ENCODE assay signal across 28 mouse cellular contexts in the genomic region with DNA sequence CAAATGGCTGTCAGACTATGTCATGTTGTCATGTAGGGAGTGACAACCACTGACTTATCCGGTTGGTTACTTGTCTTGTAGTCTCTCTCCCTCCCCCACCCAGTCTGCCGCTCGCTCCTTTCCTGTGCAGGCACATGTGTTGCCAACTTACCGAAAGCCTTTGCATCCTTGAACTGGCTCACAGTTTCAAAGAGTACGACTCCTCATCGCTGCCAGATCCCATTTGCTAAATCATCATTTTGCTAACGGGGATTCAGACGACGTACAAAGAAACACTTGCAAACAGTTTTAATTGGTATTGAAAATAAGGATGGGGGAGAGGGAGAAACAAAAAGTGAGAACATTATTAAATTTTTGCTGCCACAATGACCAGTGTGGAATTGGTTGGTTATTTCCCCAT.
DNase-seq lines count a peak whose midpoint lies in the region; ATAC-seq and TF ChIP-seq lines count a peak whose summit lies in the region.
"Had no signal": no experiment of that assay in that cellular context is flagged by ENCODE, and none has a peak within 500 bp of the region (broad histone marks: within the 10 kb centered on the region; RNA-seq: fewer than 3 reads in every experiment).

No protein-coding gene starts in this region.

- 93% methylated on average over 9 of the region's 9 CpGs for WGBS in midbrain, embryonic 11.5 days
- WGBS in midbrain, embryonic 15.5 days = 80% methylated on average over 9 of the region's 9 CpGs

- H3K9me3 ChIP-seq in midbrain, embryonic 11.5 days (ENCODE audit: control insufficient read depth, low read length) = no peaks in the 10 kb centered on the region
- H3K9me3 ChIP-seq in midbrain, embryonic 15.5 days = no peaks in the 10 kb centered on the region
- H3K9me3 ChIP-seq: embryonic facial prominence, embryonic 10.5 days; embryonic facial prominence, embryonic 13.5 days; forebrain, embryonic 10.5 days; forebrain, embryonic 13.5 days; hindbrain, embryonic 12.5 days; hindbrain, embryonic 15.5 days; intestine, embryonic 15.5 days had no signal

- TF ChIP-seq CTCF in brain, embryonic 14.5 days (IDR thresholded peaks at IDR 0.05; ENCODE audit: borderline replicate concordance, extremely low read depth, insufficient read depth, insufficient read length) = no peak

- no peaks in the 10 kb centered on the region for H3K27me3 ChIP-seq in midbrain, embryonic 11.5 days (ENCODE audit: control insufficient read depth, insufficient read depth, low read length)
- no peaks in the 10 kb centered on the region for H3K27me3 ChIP-seq in midbrain, embryonic 15.5 days (replicated peaks)
- H3K27me3 ChIP-seq: CH12.LX; embryonic facial prominence, embryonic 13.5 days; forebrain, embryonic 13.5 days; hindbrain, embryonic 12.5 days; hindbrain, embryonic 15.5 days; intestine, embryonic 15.5 days had no signal

- H3K4me1 ChIP-seq in midbrain, embryonic 11.5 days (ENCODE audit: control insufficient read depth, insufficient read depth, low read length) = no peaks in the 10 kb centered on the region
- H3K4me1 ChIP-seq in midbrain, embryonic 15.5 days = no peaks in the 10 kb centered on the region
- H3K4me1 ChIP-seq: embryonic facial prominence, embryonic 13.5 days; forebrain, embryonic 10.5 days; forebrain, embryonic 13.5 days; intestine, embryonic 15.5 days had no signal

- intact Hi-C loops in left cerebral cortex, postnatal 4 days (cut with DNase I) = no loop called here

- TF ChIP-seq POLR2A in brain, embryonic 14.5 days (IDR thresholded peaks at IDR 0.05; ENCODE audit: borderline replicate concordance, extremely low read depth, insufficient read depth, insufficient read length, poor library complexity, severe bottlenecking) = no peak

- no peak overlapping the region for H3K27ac ChIP-seq in midbrain, embryonic 11.5 days (ENCODE audit: low read depth, low read length)
- no peak overlapping the region for H3K27ac ChIP-seq in midbrain, embryonic 15.5 days
- H3K27ac ChIP-seq: embryonic facial prominence, embryonic 10.5 days; embryonic facial prominence, embryonic 13.5 days; forebrain, embryonic 10.5 days; forebrain, embryonic 13.5 days; hindbrain, embryonic 12.5 days; hindbrain, embryonic 15.5 days; intestine, embryonic 15.5 days had no signal

- H3K9ac ChIP-seq in midbrain, embryonic 11.5 days (ENCODE audit: low read length) = no peak overlapping the region
- no peak overlapping the region for H3K9ac ChIP-seq in midbrain, embryonic 15.5 days
- H3K9ac ChIP-seq: embryonic facial prominence, embryonic 13.5 days; forebrain, embryonic 13.5 days; hindbrain, embryonic 12.5 days; hindbrain, embryonic 15.5 days; intestine, embryonic 15.5 days had no signal

- no peak overlapping the region for H3K4me2 ChIP-seq in midbrain, embryonic 11.5 days
- H3K4me2 ChIP-seq in midbrain, embryonic 15.5 days = no peak overlapping the region
- H3K4me2 ChIP-seq: embryonic facial prominence, embryonic 13.5 days; forebrain, embryonic 13.5 days; heart, embryonic 11.5 days; hindbrain, embryonic 12.5 days; hindbrain, embryonic 15.5 days; intestine, embryonic 15.5 days had no signal

- no peaks in the 10 kb centered on the region for H3K36me3 ChIP-seq in midbrain, embryonic 11.5 days (ENCODE audit: control insufficient read depth, insufficient read depth, low read length)
- no peaks in the 10 kb centered on the region for H3K36me3 ChIP-seq in midbrain, embryonic 15.5 days (replicated peaks)
- H3K36me3 ChIP-seq: embryonic facial prominence, embryonic 10.5 days; embryonic facial prominence, embryonic 13.5 days; forebrain, embryonic 10.5 days; G1E; hindbrain, embryonic 12.5 days; hindbrain, embryonic 15.5 days; intestine, embryonic 15.5 days had no signal

- H3K4me3 ChIP-seq in midbrain, embryonic 11.5 days (ENCODE audit: low read depth, low read length) = no peak overlapping the region
- H3K4me3 ChIP-seq in midbrain, embryonic 15.5 days = no peak overlapping the region
- H3K4me3 ChIP-seq: embryonic facial prominence, embryonic 10.5 days; embryonic facial prominence, embryonic 13.5 days; forebrain, embryonic 10.5 days; forebrain, embryonic 13.5 days; hindbrain, embryonic 12.5 days; hindbrain, embryonic 15.5 days; intestine, embryonic 15.5 days had no signal

- ATAC-seq in midbrain, embryonic 11.5 days (ENCODE audit: low FRiP score) = no peak
- ATAC-seq in midbrain, embryonic 15.5 days (replicated peaks) = no peak
- no peak for ATAC-seq in erythroblast, adult 5-6 weeks (replicated peaks; ENCODE audit: low FRiP score, poor library complexity, severe bottlenecking)
- ATAC-seq: activated CD4-positive, CD25-positive, alpha-beta regulatory T cell, adult 4 months; forebrain, embryonic 13.5 days; intestine, embryonic 15.5 days had no signal

- DNase-seq in midbrain, embryonic 11.5 days (ENCODE audit: low spot score, missing footprints) = peak; percentile 47
- DNase-seq in brain, embryonic 14.5 days (ENCODE audit: low read depth) = peak; percentile 62
- DNase-seq in retina, postnatal 1 day = peak; percentile 79
- DNase-seq in left cerebral cortex, postnatal 4 days = no peak
- DNase-seq: adrenal gland, adult 8-10 months; adrenal gland, postnatal 25 days; B cell, adult 2 months; cerebellum, adult 11 months; cerebellum, adult 2 months; cerebellum, adult 9-11 months; cerebellum, postnatal 25 days; gastrocnemius, postnatal 10 days; gastrocnemius, postnatal 36 days; heart, adult 11 months; kidney, adult 11 months had no signal
